Mouse (Mus musculus): ENCODE results near the gene Ryk. TPM values are rescaled to one million over a fixed set of nuclear protein-coding genes. Genes with fewer than 3 reads are reported as not detected.

Ryk gene
- polyA plus RNA-seq, 1 experiment from 2014 or later: 18.2 TPM

GRCm38 (mm10) chr9:102933925-102934721 is 99.4 kb downstream of the Ryk start:
- ATAC-seq (ENCODE audit: low FRiP score): no peak
- H3K4me3 ChIP-seq: no peak overlapping the region
- WGBS: 50% methylated on average over 20 of the region's 20 CpGs
- H3K36me3 ChIP-seq: no peaks in the 10 kb centered on the region
- H3K4me1 ChIP-seq: peaks cover 13% of the 10 kb centered on the region
- H3K27ac ChIP-seq: no peak overlapping the region
- H3K27me3 ChIP-seq: no peaks in the 10 kb centered on the region
- no peaks in the 10 kb centered on the region for H3K9me3 ChIP-seq (replicated peaks)
- no peak overlapping the region for H3K9ac ChIP-seq
- peak overlapping the region; percentile 30; the same call in 1 of the 2 replicates for H3K4me2 ChIP-seq (replicated peaks)

GRCm38 (mm10) chr9:102942221-102942620 is 107.5 kb downstream of the Ryk start:
- WGBS: 76% methylated on average over 4 of the region's 4 CpGs
- Histone ChIP-seq H3K27ac (no peak overlapping the region), H3K27me3 (no peaks in the 10 kb centered on the region), H3K4me1 (no peaks in the 10 kb centered on the region), H3K4me3 (no peak overlapping the region), H3K36me3 (no peaks in the 10 kb centered on the region), H3K4me2 (replicated peaks) (no peak overlapping the region), H3K9ac (no peak overlapping the region), H3K9me3 (replicated peaks) (no peaks in the 10 kb centered on the region)
- no peak for ATAC-seq (ENCODE audit: low FRiP score)

GRCm38 (mm10) chr9:102944891-102945290 is 110.2 kb downstream of the Ryk start:
- Histone ChIP-seq H3K4me1 (no peaks in the 10 kb centered on the region), H3K4me2 (replicated peaks) (no peak overlapping the region), H3K4me3 (no peak overlapping the region), H3K9me3 (replicated peaks) (no peaks in the 10 kb centered on the region), H3K36me3 (no peaks in the 10 kb centered on the region), H3K27me3 (no peaks in the 10 kb centered on the region), H3K9ac (no peak overlapping the region), H3K27ac (no peak overlapping the region)
- 91% methylated on average over 9 of the region's 9 CpGs for WGBS
- no peak for ATAC-seq (ENCODE audit: low FRiP score)

GRCm38 (mm10) chr9:102946469-102947015 is 111.8 kb downstream of the Ryk start:
- Histone ChIP-seq H3K4me1 (no peaks in the 10 kb centered on the region), H3K4me3 (no peak overlapping the region), H3K36me3 (no peaks in the 10 kb centered on the region), H3K27me3 (no peaks in the 10 kb centered on the region), H3K27ac (no peak overlapping the region), H3K9me3 (replicated peaks) (no peaks in the 10 kb centered on the region), H3K4me2 (replicated peaks) (no peak overlapping the region), H3K9ac (no peak overlapping the region)
- WGBS: 85% methylated on average over 12 of the region's 12 CpGs
- ATAC-seq (ENCODE audit: low FRiP score): no peak

- Histone ChIP-seq H3K27me3 (no peaks in the 10 kb centered on the region), H3K27ac (no peak overlapping the region), H3K4me2 (replicated peaks) (no peak overlapping the region), H3K4me1 (no peaks in the 10 kb centered on the region), H3K4me3 (no peak overlapping the region), H3K9me3 (replicated peaks) (no peaks in the 10 kb centered on the region), H3K9ac (no peak overlapping the region), H3K36me3 (no peaks in the 10 kb centered on the region)
- ATAC-seq (ENCODE audit: low FRiP score): no peak
- WGBS: 76% methylated on average over 5 of the region's 5 CpGs
Measured at GRCm38 (mm10) chr9:102948706-102949105, 114.0 kb downstream of the Ryk start.

GRCm38 (mm10) chr9:102951091-102951994 is 116.6 kb downstream of the Ryk start:
- WGBS: 93% methylated on average over 9 of the region's 9 CpGs
- no peaks in the 10 kb centered on the region for H3K4me1 ChIP-seq
- no peak overlapping the region for H3K4me2 ChIP-seq (replicated peaks)
- no peaks in the 10 kb centered on the region for H3K36me3 ChIP-seq
- no peaks in the 10 kb centered on the region for H3K27me3 ChIP-seq
- H3K4me3 ChIP-seq: no peak overlapping the region
- ATAC-seq (ENCODE audit: low FRiP score): no peak
- no peak overlapping the region for H3K9ac ChIP-seq
- no peaks in the 10 kb centered on the region for H3K9me3 ChIP-seq (replicated peaks)
- no peak overlapping the region for H3K27ac ChIP-seq

- Histone ChIP-seq H3K9ac (no peak overlapping the region), H3K4me3 (no peak overlapping the region), H3K27me3 (no peaks in the 10 kb centered on the region), H3K9me3 (replicated peaks) (no peaks in the 10 kb centered on the region), H3K4me1 (peaks cover under 1% of the 10 kb centered on the region), H3K4me2 (replicated peaks) (no peak overlapping the region), H3K36me3 (no peaks in the 10 kb centered on the region), H3K27ac (no peak overlapping the region)
- no peak for ATAC-seq (ENCODE audit: low FRiP score)
- 83% methylated on average over 3 of the region's 3 CpGs for WGBS
Measured at GRCm38 (mm10) chr9:102955866-102956265, 121.1 kb downstream of the Ryk start.

Other genes starting within 250 kb of the Ryk start
- gene Anapc13, start 208.6 kb upstream of the Ryk start, polyA plus RNA-seq (2016; fragmentation: Nextera tagmentation; extraction: Ambion mirVana): 171 and 172 TPM in 2 replicates
- gene Cep63, start 208.4 kb upstream of the Ryk start, polyA plus RNA-seq (2016; fragmentation: Nextera tagmentation; extraction: Ambion mirVana): 53.3 and 56.9 TPM in 2 replicates
- 109 and 110 TPM in 2 replicates for gene Amotl2, start 118.2 kb upstream of the Ryk start, polyA plus RNA-seq (2016; fragmentation: Nextera tagmentation; extraction: Ambion mirVana)
- gene Slco2a1, start 153.8 kb downstream of the Ryk start, polyA plus RNA-seq (2016; fragmentation: Nextera tagmentation; extraction: Ambion mirVana): 1.1 and 1.7 TPM in 2 replicates

Data from hindbrain, embryonic 12.5 days (tissue).